Mouse (Mus musculus): ENCODE results near the gene Rab20.

GRCm38 (mm10) chr8:11452152-11452551, 26.4 kb downstream of the Rab20 start:
- TF ChIP-seq POLR2A (IDR thresholded peaks at IDR 0.05; ENCODE audit: low read depth, low read length) (no peak), CTCF (IDR thresholded peaks at IDR 0.05; ENCODE audit: extremely low read depth, insufficient read depth, insufficient read length, insufficient replicate concordance) (no peak)

Measured in spleen, adult 2 months (tissue).